Mouse (Mus musculus) retina, postnatal 7 days (tissue): Measurements from ENCODE around the gene Zmat5.

ENCODE experiments used
- DNase-seq: peaks from one replicate; pipeline ENCODE4 v3.0.0-alpha.2; 2012; ENCODE audit warnings: low read depth, low spot score

Gene Zmat5

DNA sequence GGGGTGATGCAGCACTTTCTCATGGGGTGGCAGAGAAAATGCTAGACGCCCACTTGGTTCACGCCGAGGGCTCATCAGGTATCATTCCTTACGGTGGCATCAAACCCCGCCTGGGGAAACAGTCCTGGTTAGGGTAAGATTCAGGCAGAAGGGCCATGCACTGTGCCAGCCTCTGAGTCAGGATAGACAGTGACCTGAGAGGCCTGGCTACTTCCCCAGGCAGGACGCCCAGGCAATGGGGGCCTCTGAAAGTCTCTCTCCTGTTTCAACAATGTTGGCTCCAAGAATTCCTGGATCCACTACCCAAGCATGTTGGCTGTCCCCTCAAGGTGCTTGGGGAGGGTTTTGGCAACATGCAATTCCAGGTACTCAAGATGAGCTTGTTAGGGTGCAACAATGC lies 65.4 kb downstream of the Zmat5 start:
- DNase-seq: no peak

DNA sequence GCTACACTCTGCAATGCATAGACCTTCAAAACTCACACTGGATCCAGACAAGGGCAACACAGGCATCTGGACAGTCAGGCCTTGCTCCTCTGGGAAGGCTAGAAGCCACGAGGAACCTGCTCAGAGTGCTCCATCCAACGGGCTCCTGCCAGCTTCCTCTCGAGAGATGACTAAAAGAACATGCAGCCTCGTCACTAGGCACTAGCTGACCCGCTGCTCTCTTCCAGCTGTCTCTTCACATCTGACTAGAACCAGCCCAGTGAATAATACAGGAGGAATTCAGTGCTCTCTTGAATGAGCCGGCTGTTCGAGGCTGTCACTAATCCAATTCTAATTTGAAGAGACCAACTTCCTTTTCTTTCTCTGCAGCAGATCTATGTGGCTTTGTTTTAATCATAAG lies 67.3 kb downstream of the Zmat5 start:
- DNase-seq: no peak

DNA sequence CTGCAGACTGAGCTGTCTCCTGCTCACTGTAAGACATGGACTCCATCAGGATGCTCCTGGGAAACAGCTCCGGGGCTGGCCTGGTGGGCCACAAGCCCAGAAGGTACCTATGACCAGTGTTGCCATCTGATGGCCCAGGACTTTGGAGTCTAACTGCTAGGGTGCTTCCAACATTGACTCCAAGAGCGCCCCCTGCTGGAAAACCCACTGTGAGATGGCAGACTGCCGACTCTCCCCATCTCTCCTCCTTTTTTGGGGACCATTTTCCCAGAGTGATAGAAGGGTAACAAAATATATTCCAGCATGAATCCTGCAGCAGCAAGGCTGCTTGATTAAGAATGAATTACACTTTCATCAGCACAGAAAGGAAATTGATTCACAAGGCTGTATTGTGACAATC lies 68.4 kb downstream of the Zmat5 start:
- DNase-seq: peak; percentile 56

GRCm38 (mm10) chr11:4780927-4781326 lies 76.4 kb downstream of the Zmat5 start:
- DNase-seq: no peak

DNA sequence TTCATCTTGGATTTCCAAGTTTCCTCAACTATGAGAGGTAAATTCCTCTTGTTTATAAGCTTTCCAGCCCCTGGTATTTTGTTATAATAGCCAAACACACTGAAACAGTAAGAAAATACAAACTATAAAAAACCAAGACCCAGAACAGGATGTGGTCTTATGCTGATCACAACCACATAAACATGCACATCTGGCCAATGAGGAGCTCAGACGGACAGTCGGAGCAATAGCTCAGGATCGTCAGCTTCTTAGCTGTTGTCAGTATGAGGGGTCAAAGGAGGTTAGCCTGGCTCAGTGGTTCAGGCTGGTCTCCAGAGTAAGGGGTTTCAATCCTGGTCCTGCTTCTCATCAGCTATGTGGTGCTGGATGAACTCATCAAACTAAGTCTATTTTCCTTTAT lies 78.6 kb downstream of the Zmat5 start:
- no peak for DNase-seq

DNA sequence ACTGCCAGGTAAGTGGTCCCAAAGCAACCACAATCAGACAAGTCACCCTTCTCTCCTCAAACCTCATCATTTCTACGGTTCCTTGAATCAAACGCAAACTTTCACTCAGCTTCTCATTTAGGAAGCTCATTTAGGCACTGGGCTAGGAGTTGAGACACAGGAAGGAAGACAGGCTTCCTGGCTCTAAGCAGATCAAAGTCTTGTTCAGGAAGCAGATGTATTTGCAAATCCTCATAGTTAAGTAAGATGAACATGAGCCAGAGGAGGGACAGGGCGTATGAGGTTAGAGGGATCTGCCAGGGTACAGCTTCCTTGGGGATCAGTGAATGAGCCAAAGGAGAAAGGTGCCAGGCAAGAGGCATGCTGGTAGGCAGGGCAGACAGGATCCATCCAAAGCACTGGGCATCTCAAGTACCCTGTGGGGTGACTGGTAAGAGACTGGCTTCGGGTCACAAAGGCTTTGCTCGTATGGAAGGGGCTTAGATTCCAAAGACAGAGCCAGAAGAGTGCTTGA lies 80.2 kb downstream of the Zmat5 start:
- DNase-seq: no peak
